Mouse (Mus musculus) brain, embryonic 14.5 days (tissue): ENCODE results near the gene Dmkn.

Experiments
- CTCF ChIP-seq: fragments of 200-500 bp; IDR thresholded peaks from 2 replicates; pipeline ENCODE4 v1.5.1; 2012; ENCODE audit warnings: inconsistent platforms, mild to moderate bottlenecking, moderate library complexity, borderline replicate concordance; ENCODE audit not compliant: insufficient read depth, insufficient read length; ENCODE audit errors: extremely low read depth
- POLR2A ChIP-seq: fragments of 200-500 bp; IDR thresholded peaks from 2 replicates; pipeline ENCODE4 v1.6.1; 2012; ENCODE audit warnings: mild to moderate bottlenecking, inconsistent platforms, borderline replicate concordance; ENCODE audit not compliant: poor library complexity, insufficient read depth, insufficient read length, severe bottlenecking; ENCODE audit errors: extremely low read depth

- TF ChIP-seq CTCF (no peak), POLR2A (no peak)
These were observed 56.6 kb downstream of the Dmkn start for GRCm38 (mm10) chr7:30820131-30820530.
